8 mouse cellular contexts compared by ENCODE assay signal in genomic region chr16:5132401-5132801, GRCm38 (mm10). TPM values are rescaled to one million over a fixed set of nuclear protein-coding genes. Genes with fewer than 3 reads are reported as not detected.
DNase-seq lines count a peak whose midpoint lies in the region; ATAC-seq and TF ChIP-seq lines count a peak whose summit lies in the region.

Ppl (minus strand) TSS chr16:5132421.

- no peaks in the 10 kb centered on the region for H3K9me3 ChIP-seq in forebrain, embryonic 14.5 days (replicated peaks; ENCODE audit: control insufficient read depth, low read length)
- H3K9me3 ChIP-seq in hindbrain, postnatal 0 days (ENCODE audit: low read length) = no peaks in the 10 kb centered on the region
- no peaks in the 10 kb centered on the region for H3K9me3 ChIP-seq in liver, embryonic 12.5 days (replicated peaks)
- H3K9me3 ChIP-seq in neural tube, embryonic 12.5 days = no peaks in the 10 kb centered on the region

- under 1% methylated on average over 36 of the region's 39 CpGs for WGBS in forebrain, embryonic 14.5 days
- under 1% methylated on average over 34 of the region's 39 CpGs for WGBS in hindbrain, postnatal 0 days
- WGBS in liver, embryonic 12.5 days (ENCODE audit: insufficient replicate concordance) = 1% methylated on average over 34 of the region's 39 CpGs
- under 1% methylated on average over 39 of the region's 39 CpGs for WGBS in neural tube, embryonic 12.5 days

- no peak within 1 kb of the TSS for H3K9ac ChIP-seq in forebrain, embryonic 14.5 days (ENCODE audit: low read length)
- H3K9ac ChIP-seq in hindbrain, postnatal 0 days (replicated peaks; ENCODE audit: low read length) = no peak within 1 kb of the TSS; the same call in 1 of the 2 replicates
- H3K9ac ChIP-seq in liver, embryonic 12.5 days = no peak within 1 kb of the TSS
- H3K9ac ChIP-seq in neural tube, embryonic 12.5 days = peak within 1 kb of the TSS; percentile 44; the same call in 1 of the 2 replicates

- ATAC-seq in forebrain, embryonic 14.5 days = no peak
- ATAC-seq in hindbrain, postnatal 0 days = no peak
- peak; percentile 42 for ATAC-seq in liver, embryonic 12.5 days
- ATAC-seq in neural tube, embryonic 12.5 days (ENCODE audit: low FRiP score, low read depth) = no peak

- intact Hi-C loops in left cerebral cortex, postnatal 25 days (cut with DNase I) = no loop called here

- H3K36me3 ChIP-seq in forebrain, embryonic 14.5 days (ENCODE audit: control insufficient read depth, insufficient read depth, low read length) = no peaks in the 10 kb centered on the region
- H3K36me3 ChIP-seq in hindbrain, postnatal 0 days (ENCODE audit: insufficient read depth, low read length) = no peaks in the 10 kb centered on the region
- no peaks in the 10 kb centered on the region for H3K36me3 ChIP-seq in liver, embryonic 12.5 days
- H3K36me3 ChIP-seq in neural tube, embryonic 12.5 days = no peaks in the 10 kb centered on the region

- peak within 1 kb of the TSS; percentile 38 for H3K4me2 ChIP-seq in forebrain, embryonic 14.5 days (ENCODE audit: low read length)
- peak within 1 kb of the TSS; percentile 52 for H3K4me2 ChIP-seq in hindbrain, postnatal 0 days (ENCODE audit: low read depth, low read length)
- peak within 1 kb of the TSS; percentile 52 for H3K4me2 ChIP-seq in liver, embryonic 12.5 days
- H3K4me2 ChIP-seq in neural tube, embryonic 12.5 days (replicated peaks) = peak within 1 kb of the TSS; percentile 53

- H3K4me1 ChIP-seq in forebrain, embryonic 14.5 days (ENCODE audit: control insufficient read depth, insufficient read depth, low read length) = no peaks in the 10 kb centered on the region
- peaks cover 6% of the 10 kb centered on the region; the same call in 1 of the 2 replicates for H3K4me1 ChIP-seq in hindbrain, postnatal 0 days (ENCODE audit: insufficient read depth, low read length)
- H3K4me1 ChIP-seq in liver, embryonic 12.5 days = no peaks in the 10 kb centered on the region; the same call in 1 of the 2 replicates
- peaks cover 12% of the 10 kb centered on the region; the same call in 1 of the 2 replicates for H3K4me1 ChIP-seq in neural tube, embryonic 12.5 days

- no peak within 1 kb of the TSS for H3K27ac ChIP-seq in forebrain, embryonic 14.5 days (ENCODE audit: low read depth, low read length)
- no peak within 1 kb of the TSS for H3K27ac ChIP-seq in hindbrain, postnatal 0 days
- H3K27ac ChIP-seq in liver, embryonic 12.5 days = no peak within 1 kb of the TSS
- H3K27ac ChIP-seq in neural tube, embryonic 12.5 days = no peak within 1 kb of the TSS

- H3K4me3 ChIP-seq in forebrain, embryonic 14.5 days (ENCODE audit: low read depth, low read length) = peak within 1 kb of the TSS; percentile 19
- peak within 1 kb of the TSS; percentile 34 for H3K4me3 ChIP-seq in hindbrain, postnatal 0 days (ENCODE audit: low read length)
- H3K4me3 ChIP-seq in liver, embryonic 12.5 days = peak within 1 kb of the TSS; percentile 41
- H3K4me3 ChIP-seq in neural tube, embryonic 12.5 days = peak within 1 kb of the TSS; percentile 25

- DNase-seq in ES-CJ7 (ENCODE audit: low read depth, low spot score) (peak; percentile 49), adipocyte (ENCODE audit: low spot score) (no peak)
- peak; percentile 32 for DNase-seq in brain, adult 2 months (ENCODE audit: low read depth, low spot score)
- DNase-seq in forebrain, embryonic 14.5 days (ENCODE audit: low spot score) = no peak
- no peak for DNase-seq in hindbrain, postnatal 0 days (ENCODE audit: low spot score)
- no peak for DNase-seq in left cerebral cortex, postnatal 25 days (ENCODE audit: low spot score in 2 of 2)

- H3K27me3 ChIP-seq in forebrain, embryonic 14.5 days (replicated peaks; ENCODE audit: control insufficient read depth, insufficient read depth, low read length) = peaks cover 37% of the 10 kb centered on the region
- H3K27me3 ChIP-seq in hindbrain, postnatal 0 days (ENCODE audit: insufficient read depth, low read length) = peaks cover 46% of the 10 kb centered on the region
- H3K27me3 ChIP-seq in liver, embryonic 12.5 days (replicated peaks) = peaks cover 75% of the 10 kb centered on the region
- H3K27me3 ChIP-seq in neural tube, embryonic 12.5 days (replicated peaks) = peaks cover 66% of the 10 kb centered on the region

- TF ChIP-seq CTCF in hindbrain, postnatal 0 days (IDR thresholded peaks at IDR 0.05; ENCODE audit: low read depth) = 0 out of 2 replicates have a peak, but pooled peaks have one; percentile 12

RNA-seq across cellular contexts. Expression of gene Ppl, which starts in this region (rescaled TPM):
- polyA plus RNA-seq in forebrain, embryonic 14.5 days (2014; fragmentation: Nextera tagmentation; extraction: Ambion mirVana) = 0.08 and 0.11 TPM in 2 replicates
- total RNA-seq in hindbrain, postnatal 0 days (2014; rRNA removed) = 0.07 and 0.16 TPM in 2 replicates
- 0.13 and 0.16 TPM in 2 replicates for polyA plus RNA-seq in hindbrain, postnatal 0 days (2015; fragmentation: Nextera tagmentation; extraction: Ambion mirVana)
- 0.32 and 0.35 TPM in 2 replicates for polyA plus RNA-seq in liver, embryonic 12.5 days (2016; fragmentation: Nextera tagmentation; extraction: Ambion mirVana)
- 0.78 and 0.80 TPM in 2 replicates for polyA plus RNA-seq in neural tube, embryonic 12.5 days (2016; fragmentation: Nextera tagmentation; extraction: Ambion mirVana)
- total RNA-seq in left cerebral cortex, postnatal 25 days (2021) = under 1 TPM; 0.32 to 0.34 TPM

Comparison
In these comparisons a context has a peak if more than half of its experiments do, and no peak if none do; other contexts are left out.
1. Peak in ATAC-seq, H3K4me3 ChIP-seq and H3K4me2 ChIP-seq in liver, embryonic 12.5 days; RNA of the gene not detected or under 1 TPM.
2. DNase-seq: peak in ES-CJ7 (single experiment) and brain, adult 2 months (single experiment); none in forebrain, embryonic 14.5 days (single experiment), hindbrain, postnatal 0 days (single experiment), adipocyte (single experiment) and left cerebral cortex, postnatal 25 days (0 of 2).
3. Peak in every context shown above with its lines, with median percentiles within 50 percentile points of each other: H3K4me2 ChIP-seq and H3K4me3 ChIP-seq.